Mouse (Mus musculus): ENCODE data around the gene Ctrc. TPM values are rescaled to one million over a fixed set of nuclear protein-coding genes. Genes with fewer than 3 reads are reported as not detected.

Gene Ctrc
- total and polyA plus RNA-seq, 3 experiments = not detected

DNA sequence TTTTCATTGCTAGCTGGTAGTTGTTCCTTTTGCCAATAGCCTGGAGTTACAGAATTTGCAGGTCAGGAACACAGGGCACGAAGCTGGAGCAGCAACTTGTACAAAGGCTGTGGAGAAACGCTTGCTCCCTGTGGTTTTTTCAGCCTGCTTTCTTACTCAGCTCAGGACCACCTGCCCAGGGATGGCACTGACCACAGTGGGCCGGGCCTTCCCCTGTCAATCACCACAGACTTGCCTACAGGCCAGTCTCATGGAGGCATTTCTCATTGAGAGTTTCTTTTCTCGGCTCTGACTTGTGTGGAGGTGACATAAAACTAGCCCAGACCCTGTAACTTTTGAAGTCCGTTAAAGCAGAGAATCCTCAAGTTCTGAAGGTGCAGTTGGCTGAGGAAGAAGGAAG is 48.6 kb downstream of the Ctrc start:
- H3K4me2 ChIP-seq (ENCODE audit: insufficient read depth, low read depth, poor library complexity, severe bottlenecking) = peak overlapping the region; percentile 55; the same call in 1 of the 2 replicates
- in situ Hi-C loops (cut with MboI; ENCODE audit: low pct_ligation_motif_present, low pct_unique_long_range_greater_than_20kb, low sequenced_read_pairs) = no loop called here
- no peak overlapping the region for H3K4me3 ChIP-seq (replicated peaks in 1 of 3; ENCODE audit: low read depth in 2 of 3, low read length in 2 of 3, poor library complexity in 1 of 3)
- dilution Hi-C loops (cut with MboI; ENCODE audit: extremely low pct_ligation_motif_present, extremely low pct_unique_long_range_greater_than_20kb, low sequenced_read_pairs) = no loop called here
- peaks cover 6 to 17% of the 10 kb centered on the region in 2 experiments for H3K36me3 ChIP-seq (replicated peaks in 1 of 2; ENCODE audit: control insufficient read depth in 1 of 2, insufficient read depth in 1 of 2, low read length in 1 of 2)
- peak; percentile 74 for DNase-seq (ENCODE audit: extremely low read depth)
- no peaks in the 10 kb centered on the region for H3K79me2 ChIP-seq (replicated peaks; ENCODE audit: control insufficient read depth, extremely low read depth, insufficient read depth, poor library complexity, severe bottlenecking)
- peaks cover 20 to 33% of the 10 kb centered on the region in 2 experiments for H3K4me1 ChIP-seq (ENCODE audit: control insufficient read depth in 1 of 2, insufficient read depth in 2 of 2)
- H3K9ac ChIP-seq (ENCODE audit: insufficient read depth, low read depth) = no peak overlapping the region
- H3K9me3 ChIP-seq (replicated peaks; ENCODE audit: low read length) = no peaks in the 10 kb centered on the region
- no peak overlapping the region for H3K27ac ChIP-seq (ENCODE audit: insufficient read depth, low read depth)
- no peak for TF ChIP-seq KAT2A (IDR thresholded peaks at IDR 0.05; ENCODE audit: insufficient replicate concordance, low read length)
- 0 out of 2 replicates have a peak, but pooled peaks have one; percentile 36 for TF ChIP-seq SIN3A (IDR thresholded peaks at IDR 0.05; ENCODE audit: low read length)
- peak; percentile 21; the same call in 1 of the 2 replicates for TF ChIP-seq EP300 (IDR thresholded peaks at IDR 0.05; ENCODE audit: low read length)
- peak; percentile 42; the same call in 1 of the 2 replicates for TF ChIP-seq IRF4 (IDR thresholded peaks at IDR 0.05; ENCODE audit: low read depth, low read length)
- H3K27me3 ChIP-seq (replicated peaks) = no peaks in the 10 kb centered on the region

GRCm38 (mm10) chr4:141796954-141797353 is 49.2 kb downstream of the Ctrc start:
- in situ Hi-C loops (cut with MboI; ENCODE audit: low pct_ligation_motif_present, low pct_unique_long_range_greater_than_20kb, low sequenced_read_pairs) = no loop called here

GRCm38 (mm10) chr4:141796356-141796755 is 49.8 kb downstream of the Ctrc start:
- H3K4me1 ChIP-seq (ENCODE audit: control insufficient read depth in 1 of 2, insufficient read depth in 2 of 2) = peaks cover 22 to 43% of the 10 kb centered on the region in 2 experiments
- 0 out of 2 replicates have a peak overlapping the region, but pooled peaks have one; percentile 19 for H3K27ac ChIP-seq (ENCODE audit: insufficient read depth, low read depth)
- in situ Hi-C loops (cut with MboI; ENCODE audit: low pct_ligation_motif_present, low pct_unique_long_range_greater_than_20kb, low sequenced_read_pairs) = no loop called here
- no peak overlapping the region for H3K4me3 ChIP-seq (replicated peaks in 1 of 3; ENCODE audit: low read depth in 2 of 3, low read length in 2 of 3, poor library complexity in 1 of 3)
- H3K79me2 ChIP-seq (replicated peaks; ENCODE audit: control insufficient read depth, extremely low read depth, insufficient read depth, poor library complexity, severe bottlenecking) = no peaks in the 10 kb centered on the region
- no peak for DNase-seq (ENCODE audit: extremely low read depth)
- TF ChIP-seq MAZ (IDR thresholded peaks at IDR 0.05; ENCODE audit: low read depth, low read length) = no peak
- TF ChIP-seq POLR2A (IDR thresholded peaks at IDR 0.05; ENCODE audit: low read depth, low read length) = no peak
- no peak for TF ChIP-seq RCOR1 (conservative IDR thresholded peaks at IDR 0.05; ENCODE audit: low read depth, low read length)
- TF ChIP-seq JUND (conservative IDR thresholded peaks at IDR 0.05; ENCODE audit: low read depth, low read length) = no peak
- TF ChIP-seq ZC3H11A (IDR thresholded peaks at IDR 0.05; ENCODE audit: low read depth, low read length) = no peak
- no peak for TF ChIP-seq ELF1 (IDR thresholded peaks at IDR 0.05; ENCODE audit: low read depth, low read length)
- TF ChIP-seq CTCF (conservative IDR thresholded peaks at IDR 0.05 in 1 of 2, IDR thresholded peaks at IDR 0.05 in 1 of 2; ENCODE audit: low read depth in 2 of 2, low read length in 2 of 2) = no peak
- no peak for TF ChIP-seq E2F4 (IDR thresholded peaks at IDR 0.05; ENCODE audit: insufficient replicate concordance, low read depth, low read length)
- no peak for TF ChIP-seq GABPA (IDR thresholded peaks at IDR 0.05; ENCODE audit: insufficient replicate concordance, low read depth, low read length)
- TF ChIP-seq SIN3A (IDR thresholded peaks at IDR 0.05; ENCODE audit: low read length) = no peak
- no peak for TF ChIP-seq NRF1 (IDR thresholded peaks at IDR 0.05; ENCODE audit: low read depth, low read length)
- H3K9me3 ChIP-seq (replicated peaks; ENCODE audit: low read length) = no peaks in the 10 kb centered on the region
- dilution Hi-C loops (cut with MboI; ENCODE audit: extremely low pct_ligation_motif_present, extremely low pct_unique_long_range_greater_than_20kb, low sequenced_read_pairs) = no loop called here
- no peaks in the 10 kb centered on the region for H3K27me3 ChIP-seq (replicated peaks)
- no peak overlapping the region for H3K4me2 ChIP-seq (ENCODE audit: insufficient read depth, low read depth, poor library complexity, severe bottlenecking)
- H3K9ac ChIP-seq (ENCODE audit: insufficient read depth, low read depth) = no peak overlapping the region
- H3K36me3 ChIP-seq (replicated peaks in 1 of 2; ENCODE audit: control insufficient read depth in 1 of 2, insufficient read depth in 1 of 2, low read length in 1 of 2) = peaks cover 6 to 17% of the 10 kb centered on the region in 2 experiments

More at GRCm38 (mm10) chr4:141796954-141797353, 49.2 kb downstream of the Ctrc start:
- Histone ChIP-seq H3K79me2 (replicated peaks; ENCODE audit: control insufficient read depth, extremely low read depth, insufficient read depth, poor library complexity, severe bottlenecking) (no peaks in the 10 kb centered on the region), H3K4me2 (ENCODE audit: insufficient read depth, low read depth, poor library complexity, severe bottlenecking) (no peak overlapping the region), H3K36me3 (replicated peaks in 1 of 2; ENCODE audit: control insufficient read depth in 1 of 2, insufficient read depth in 1 of 2, low read length in 1 of 2) (peaks cover 6 to 17% of the 10 kb centered on the region in 2 experiments), H3K27me3 (replicated peaks) (no peaks in the 10 kb centered on the region), H3K4me3 (replicated peaks in 1 of 3; ENCODE audit: low read depth in 2 of 3, low read length in 2 of 3, poor library complexity in 1 of 3) (no peak overlapping the region), H3K9me3 (replicated peaks; ENCODE audit: low read length) (no peaks in the 10 kb centered on the region), H3K4me1 (ENCODE audit: control insufficient read depth in 1 of 2, insufficient read depth in 2 of 2) (peaks cover 20 to 37% of the 10 kb centered on the region in 2 experiments), H3K9ac (ENCODE audit: insufficient read depth, low read depth) (no peak overlapping the region), H3K27ac (ENCODE audit: insufficient read depth, low read depth) (no peak overlapping the region)
- dilution Hi-C loops (cut with MboI; ENCODE audit: extremely low pct_ligation_motif_present, extremely low pct_unique_long_range_greater_than_20kb, low sequenced_read_pairs) = no loop called here
- no peak for DNase-seq (ENCODE audit: extremely low read depth)
- no peak for TF ChIP-seq TBP (conservative IDR thresholded peaks at IDR 0.05; ENCODE audit: low read depth, low read length)
- no peak for TF ChIP-seq BHLHE40 (IDR thresholded peaks at IDR 0.05; ENCODE audit: low read depth, low read length)
- TF ChIP-seq ZNF384 (IDR thresholded peaks at IDR 0.05; ENCODE audit: low read depth, low read length) = no peak
- no peak for TF ChIP-seq MAX (IDR thresholded peaks at IDR 0.05; ENCODE audit: low read length)
- TF ChIP-seq RAD21 (IDR thresholded peaks at IDR 0.05; ENCODE audit: low read depth, low read length) = no peak
- TF ChIP-seq MAZ (IDR thresholded peaks at IDR 0.05; ENCODE audit: low read depth, low read length) = no peak
- no peak for TF ChIP-seq ELF1 (IDR thresholded peaks at IDR 0.05; ENCODE audit: low read depth, low read length)
- TF ChIP-seq USF2 (conservative IDR thresholded peaks at IDR 0.05; ENCODE audit: low read depth, low read length) = no peak
- no peak for TF ChIP-seq EP300 (IDR thresholded peaks at IDR 0.05; ENCODE audit: low read length)
- no peak for TF ChIP-seq ZKSCAN1 (IDR thresholded peaks at IDR 0.05; ENCODE audit: borderline replicate concordance, low read depth, low read length)
